Mouse (Mus musculus): ENCODE results near the gene Nlrp4c. TPM values are rescaled to one million over a fixed set of nuclear protein-coding genes. Genes with fewer than 3 reads are reported as not detected.

Nlrp4c gene
- polyA plus RNA-seq, 1 experiment = not detected

GRCm38 (mm10) chr7:6143991-6144531, 99.1 kb downstream of the Nlrp4c start:
- peaks cover 53% of the 10 kb centered on the region for H3K4me1 ChIP-seq (ENCODE audit: control insufficient read depth, insufficient read depth, low read length)
- TF ChIP-seq CTCF (IDR thresholded peaks at IDR 0.05; ENCODE audit: low read depth, low read length) (no peak), POLR2A (IDR thresholded peaks at IDR 0.05; ENCODE audit: borderline replicate concordance, low read depth, low read length) (no peak)
- no peak overlapping the region for H3K4me3 ChIP-seq (ENCODE audit: insufficient read depth, low read length)
- H3K27ac ChIP-seq (ENCODE audit: insufficient read depth, low read depth, low read length) = peak overlapping the region; percentile 33

- Histone ChIP-seq H3K4me1 (ENCODE audit: control insufficient read depth, insufficient read depth, low read length) (peaks cover 65% of the 10 kb centered on the region), H3K4me3 (ENCODE audit: insufficient read depth, low read length) (no peak overlapping the region), H3K27ac (ENCODE audit: insufficient read depth, low read depth, low read length) (no peak overlapping the region)
- TF ChIP-seq POLR2A (IDR thresholded peaks at IDR 0.05; ENCODE audit: borderline replicate concordance, low read depth, low read length) = no peak
- TF ChIP-seq CTCF (IDR thresholded peaks at IDR 0.05; ENCODE audit: low read depth, low read length) = no peak
Observed at GRCm38 (mm10) chr7:6145423-6146188, 100.6 kb downstream of the Nlrp4c start.

- no peak for TF ChIP-seq CTCF (IDR thresholded peaks at IDR 0.05; ENCODE audit: low read depth, low read length)
- no peak for TF ChIP-seq POLR2A (IDR thresholded peaks at IDR 0.05; ENCODE audit: borderline replicate concordance, low read depth, low read length)
- H3K4me3 ChIP-seq (ENCODE audit: insufficient read depth, low read length) = no peak overlapping the region
- no peak overlapping the region for H3K27ac ChIP-seq (ENCODE audit: insufficient read depth, low read depth, low read length)
- peaks cover 71% of the 10 kb centered on the region for H3K4me1 ChIP-seq (ENCODE audit: control insufficient read depth, insufficient read depth, low read length)
Observed at GRCm38 (mm10) chr7:6146194-6146981, 101.4 kb downstream of the Nlrp4c start.

- Histone ChIP-seq H3K4me1 (ENCODE audit: control insufficient read depth, insufficient read depth, low read length) (peaks cover 76% of the 10 kb centered on the region), H3K4me3 (ENCODE audit: insufficient read depth, low read length) (no peak overlapping the region), H3K27ac (ENCODE audit: insufficient read depth, low read depth, low read length) (no peak overlapping the region)
- no peak for TF ChIP-seq POLR2A (IDR thresholded peaks at IDR 0.05; ENCODE audit: borderline replicate concordance, low read depth, low read length)
- TF ChIP-seq CTCF (IDR thresholded peaks at IDR 0.05; ENCODE audit: low read depth, low read length) = no peak
Observed at GRCm38 (mm10) chr7:6146982-6147325, 102.0 kb downstream of the Nlrp4c start.

- Histone ChIP-seq H3K4me3 (ENCODE audit: insufficient read depth, low read length) (no peak overlapping the region), H3K4me1 (ENCODE audit: control insufficient read depth, insufficient read depth, low read length) (peaks cover 83% of the 10 kb centered on the region), H3K27ac (ENCODE audit: insufficient read depth, low read depth, low read length) (no peak overlapping the region)
- TF ChIP-seq CTCF (IDR thresholded peaks at IDR 0.05; ENCODE audit: low read depth, low read length) (no peak), POLR2A (IDR thresholded peaks at IDR 0.05; ENCODE audit: borderline replicate concordance, low read depth, low read length) (no peak)
Observed at GRCm38 (mm10) chr7:6147688-6148087, 102.7 kb downstream of the Nlrp4c start.

GRCm38 (mm10) chr7:6151266-6151665, 106.3 kb downstream of the Nlrp4c start:
- no peak for TF ChIP-seq POLR2A (IDR thresholded peaks at IDR 0.05; ENCODE audit: borderline replicate concordance, low read depth, low read length)
- no peak for TF ChIP-seq CTCF (IDR thresholded peaks at IDR 0.05; ENCODE audit: low read depth, low read length)
- H3K4me3 ChIP-seq (ENCODE audit: insufficient read depth, low read length) = peak overlapping the region; percentile 25
- peaks cover 73% of the 10 kb centered on the region for H3K4me1 ChIP-seq (ENCODE audit: control insufficient read depth, insufficient read depth, low read length)
- H3K27ac ChIP-seq (ENCODE audit: insufficient read depth, low read depth, low read length) = peak overlapping the region; percentile 82

- peaks cover 72% of the 10 kb centered on the region for H3K4me1 ChIP-seq (ENCODE audit: control insufficient read depth, insufficient read depth, low read length)
- no peak overlapping the region for H3K4me3 ChIP-seq (ENCODE audit: insufficient read depth, low read length)
- peak overlapping the region; percentile 82 for H3K27ac ChIP-seq (ENCODE audit: insufficient read depth, low read depth, low read length)
- TF ChIP-seq CTCF (IDR thresholded peaks at IDR 0.05; ENCODE audit: low read depth, low read length) (no peak), POLR2A (IDR thresholded peaks at IDR 0.05; ENCODE audit: borderline replicate concordance, low read depth, low read length) (no peak)
Observed at GRCm38 (mm10) chr7:6152036-6152435, 107.1 kb downstream of the Nlrp4c start.

GRCm38 (mm10) chr7:6153131-6153530, 108.2 kb downstream of the Nlrp4c start:
- Histone ChIP-seq H3K4me3 (ENCODE audit: insufficient read depth, low read length) (no peak overlapping the region), H3K27ac (ENCODE audit: insufficient read depth, low read depth, low read length) (peak overlapping the region; percentile 95), H3K4me1 (ENCODE audit: control insufficient read depth, insufficient read depth, low read length) (peaks cover 63% of the 10 kb centered on the region)
- TF ChIP-seq CTCF (IDR thresholded peaks at IDR 0.05; ENCODE audit: low read depth, low read length) = no peak
- TF ChIP-seq POLR2A (IDR thresholded peaks at IDR 0.05; ENCODE audit: borderline replicate concordance, low read depth, low read length) = no peak

GRCm38 (mm10) chr7:6154164-6154563, 109.2 kb downstream of the Nlrp4c start:
- Histone ChIP-seq H3K4me3 (ENCODE audit: insufficient read depth, low read length) (peak overlapping the region; percentile 87), H3K4me1 (ENCODE audit: control insufficient read depth, insufficient read depth, low read length) (peaks cover 53% of the 10 kb centered on the region), H3K27ac (ENCODE audit: insufficient read depth, low read depth, low read length) (peak overlapping the region; percentile 95)
- no peak for TF ChIP-seq POLR2A (IDR thresholded peaks at IDR 0.05; ENCODE audit: borderline replicate concordance, low read depth, low read length)
- no peak for TF ChIP-seq CTCF (IDR thresholded peaks at IDR 0.05; ENCODE audit: low read depth, low read length)

Other genes starting within 250 kb of the Nlrp4c start
- not detected in 2 replicates for gene Vmn1r63, start 239.7 kb upstream of the Nlrp4c start, polyA plus RNA-seq (2012; ENCODE audit: insufficient read depth, insufficient read length, missing spikeins)
- not detected in 2 replicates for gene Vmn1r64, start 160.6 kb upstream of the Nlrp4c start, polyA plus RNA-seq (2012; ENCODE audit: insufficient read depth, insufficient read length, missing spikeins)
- not detected in 2 replicates for gene Vmn1r65, start 34.2 kb upstream of the Nlrp4c start, polyA plus RNA-seq (2012; ENCODE audit: insufficient read depth, insufficient read length, missing spikeins)
- gene Zfp787, start 110.8 kb downstream of the Nlrp4c start, polyA plus RNA-seq (2012; ENCODE audit: insufficient read depth, insufficient read length, missing spikeins) = 22.8 and 25.1 TPM in 2 replicates
- gene Zfp444, start 127.1 kb downstream of the Nlrp4c start, polyA plus RNA-seq (2012; ENCODE audit: insufficient read depth, insufficient read length, missing spikeins) = 21.8 and 24.2 TPM in 2 replicates
- not detected in 2 replicates for gene Galp, start 151.9 kb downstream of the Nlrp4c start, polyA plus RNA-seq (2012; ENCODE audit: insufficient read depth, insufficient read length, missing spikeins)
- gene Zscan5b, start 177.1 kb downstream of the Nlrp4c start, polyA plus RNA-seq (2012; ENCODE audit: insufficient read depth, insufficient read length, missing spikeins) = not detected in 2 replicates
- not detected in 2 replicates for gene Epp13, start 207.5 kb downstream of the Nlrp4c start, polyA plus RNA-seq (2012; ENCODE audit: insufficient read depth, insufficient read length, missing spikeins)
- gene Zfp667, start 241.4 kb downstream of the Nlrp4c start, polyA plus RNA-seq (2012; ENCODE audit: insufficient read depth, insufficient read length, missing spikeins) = 2.0 and 2.9 TPM in 2 replicates